Mouse (Mus musculus) limb, embryonic 14.5 days (tissue): ENCODE results near the gene Vhl. TPM values are rescaled to one million over a fixed set of nuclear protein-coding genes. Genes with fewer than 3 reads are reported as not detected.

ENCODE experiments used
- ATAC-seq: fragments of 200-750 bp; cut with Nextera tagmentation; 2 replicates; pipeline ENCODE4 v1.8.0; 2017; ENCODE audit warnings: low read depth, moderate number of reproducible peaks, moderate TSS enrichment; ENCODE audit not compliant: low FRiP score
- DNase-seq: peaks from one replicate; pipeline ENCODE4 v3.0.0-alpha.2; 2015; ENCODE audit warnings: low spot score
- H3K27ac ChIP-seq: fragments of 300-500 bp; sonication (generic); replicated peaks from 2 replicates; pipeline ENCODE4 v1.5.1; 2014; ENCODE audit warnings: low read depth, mild to moderate bottlenecking, low read length, moderate library complexity, mixed read lengths
- H3K27me3 ChIP-seq: fragments of 300-500 bp; sonication (generic); 2 replicates; pipeline ENCODE4 v1.6.1; 2014; ENCODE audit warnings: low read length, mixed read lengths; ENCODE audit not compliant: control insufficient read depth, insufficient read depth
- H3K36me3 ChIP-seq: fragments of 300-500 bp; sonication (generic); 2 replicates; pipeline ENCODE4 v1.6.1; 2014; ENCODE audit warnings: mild to moderate bottlenecking, low read length, moderate library complexity, mixed read lengths; ENCODE audit not compliant: control insufficient read depth, insufficient read depth
- H3K4me1 ChIP-seq: fragments of 300-500 bp; sonication (generic); 2 replicates; pipeline ENCODE4 v1.6.1; 2014; ENCODE audit warnings: antibody characterized with exemption, low read length, mixed read lengths; ENCODE audit not compliant: control insufficient read depth, insufficient read depth
- H3K4me2 ChIP-seq: fragments of 300-500 bp; sonication (generic); replicated peaks from 2 replicates; pipeline ENCODE4 v1.6.1; 2014; ENCODE audit warnings: low read depth, mild to moderate bottlenecking, low read length, moderate library complexity; ENCODE audit not compliant: severe bottlenecking
- H3K4me3 ChIP-seq: fragments of 300-500 bp; sonication (generic); replicated peaks from 2 replicates; pipeline ENCODE4 v1.5.1; 2014; ENCODE audit warnings: low read length
- H3K9ac ChIP-seq: fragments of 300-500 bp; sonication (generic); 2 replicates; pipeline ENCODE4 v1.6.1; 2014; ENCODE audit warnings: mild to moderate bottlenecking, low read depth, low read length, moderate library complexity; ENCODE audit not compliant: severe bottlenecking
- H3K9me3 ChIP-seq: fragments of 300-500 bp; sonication (generic); 2 replicates; pipeline ENCODE4 v1.6.1; 2016; ENCODE audit warnings: low read length; ENCODE audit not compliant: control insufficient read depth
- POLR2A ChIP-seq: fragments of 200-500 bp; IDR thresholded peaks from 2 replicates; pipeline ENCODE4 v1.8.0; 2012; ENCODE audit warnings: inconsistent platforms, mild to moderate bottlenecking, moderate library complexity, borderline replicate concordance; ENCODE audit not compliant: insufficient read depth, insufficient read length; ENCODE audit errors: extremely low read depth
- WGBS: fragments of 180-500 bp; shearing (Covaris S2); extraction: QIAGEN DNeasy Blood & Tissue Kit; methylation state at CpG from one replicate; pipeline ENCODE4 v1.1.7; 2014; 5-methylcytosine and 5-hydroxymethylcytosine counted together
- polyA plus RNA-seq, 2 experiments: library from polyadenylated mRNA; depleted of rRNA in 1 of 2; stranded (reverse) in 1 of 2; unstranded in 1 of 2; fragments of >200 nt; fragmentation: Nextera tagmentation in 1 of 2; extraction: Ambion mirVana in 1 of 2; gene quantifications; 2 replicates each; pipeline versions ENCODE4 v1.2.1 to v1.2.3; 2012 to 2014

Vhl gene
- polyA plus RNA-seq, 2 experiments, result 37.2 to 55.3 TPM

DNA sequence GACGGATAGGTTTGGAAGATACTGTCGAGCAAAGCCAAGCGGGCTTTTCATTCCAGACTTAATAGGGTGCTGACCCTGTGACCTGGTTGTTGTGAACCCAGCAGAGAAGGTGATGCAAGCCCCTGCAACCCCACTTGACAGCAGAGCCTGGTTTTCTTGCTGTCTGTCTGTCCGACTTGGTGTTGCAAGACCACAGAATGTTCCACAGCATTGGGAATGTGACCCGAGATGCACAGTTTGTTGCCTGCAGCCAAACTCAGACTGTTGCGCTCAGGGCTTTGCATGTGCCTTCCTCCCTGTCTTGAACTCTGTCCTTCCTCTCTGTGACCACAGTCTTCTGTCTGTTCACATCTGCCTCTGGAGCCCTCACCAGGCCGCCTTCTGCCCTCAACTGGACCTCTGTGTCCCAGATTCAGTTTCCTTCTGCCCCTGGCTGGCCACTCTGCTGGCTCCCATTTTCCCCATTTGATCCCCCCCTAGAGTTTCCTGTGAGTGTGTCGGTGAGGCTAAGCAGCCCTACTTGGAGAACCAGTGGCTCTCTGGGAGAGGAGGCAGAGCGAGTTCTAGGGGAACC is 56.3 kb downstream of the Vhl start:
- H3K4me1 ChIP-seq, result no peaks in the 10 kb centered on the region
- no peak for TF ChIP-seq POLR2A
- no peaks in the 10 kb centered on the region for H3K27me3 ChIP-seq
- 77% methylated on average over 9 of the region's 9 CpGs for WGBS
- ATAC-seq (no peak), DNase-seq (no peak)
- no peak overlapping the region for H3K27ac ChIP-seq
- no peak overlapping the region for H3K4me2 ChIP-seq
- no peak overlapping the region for H3K4me3 ChIP-seq
- H3K36me3 ChIP-seq, result no peaks in the 10 kb centered on the region
- no peaks in the 10 kb centered on the region for H3K9me3 ChIP-seq
- no peak overlapping the region for H3K9ac ChIP-seq

Other genes with a start within 250 kb of the Vhl start
- gene Tada3, start 246.1 kb upstream of the Vhl start, polyA plus RNA-seq (2012; rRNA removed), result 38.9 and 39.5 TPM in 2 replicates
- 41.2 and 43.9 TPM in 2 replicates for gene Tada3, start 246.1 kb upstream of the Vhl start, polyA plus RNA-seq (2014; fragmentation: Nextera tagmentation; extraction: Ambion mirVana)
- 99.1 and 107 TPM in 2 replicates for gene Arpc4, start 245.8 kb upstream of the Vhl start, polyA plus RNA-seq (2012; rRNA removed)
- gene Arpc4, start 245.8 kb upstream of the Vhl start, polyA plus RNA-seq (2014; fragmentation: Nextera tagmentation; extraction: Ambion mirVana), result 223 and 226 TPM in 2 replicates
- 21.4 and 26.1 TPM in 2 replicates for gene Ttll3, start 234.7 kb upstream of the Vhl start, polyA plus RNA-seq (2012; rRNA removed)
- gene Ttll3, start 234.7 kb upstream of the Vhl start, polyA plus RNA-seq (2014; fragmentation: Nextera tagmentation; extraction: Ambion mirVana), result 2.3 and 4.8 TPM in 2 replicates
- gene Rpusd3, start 204.6 kb upstream of the Vhl start, polyA plus RNA-seq (2012; rRNA removed), result 38.9 and 46.2 TPM in 2 replicates
- 20.9 and 25.1 TPM in 2 replicates for gene Rpusd3, start 204.6 kb upstream of the Vhl start, polyA plus RNA-seq (2014; fragmentation: Nextera tagmentation; extraction: Ambion mirVana)
- 0.11 and 0.37 TPM in 2 replicates for gene Cidec, start 188.2 kb upstream of the Vhl start, polyA plus RNA-seq (2012; rRNA removed)
- gene Cidec, start 188.2 kb upstream of the Vhl start, polyA plus RNA-seq (2014; fragmentation: Nextera tagmentation; extraction: Ambion mirVana), result not detected in 2 replicates
- 61.0 and 74.5 TPM in 2 replicates for gene Jagn1, start 181.4 kb upstream of the Vhl start, polyA plus RNA-seq (2012; rRNA removed)
- gene Jagn1, start 181.4 kb upstream of the Vhl start, polyA plus RNA-seq (2014; fragmentation: Nextera tagmentation; extraction: Ambion mirVana), result 80.5 and 82.8 TPM in 2 replicates
- 6.7 and 9.6 TPM in 2 replicates for gene Il17re, start 165.5 kb upstream of the Vhl start, polyA plus RNA-seq (2012; rRNA removed)
- 7.9 and 9.2 TPM in 2 replicates for gene Il17re, start 165.5 kb upstream of the Vhl start, polyA plus RNA-seq (2014; fragmentation: Nextera tagmentation; extraction: Ambion mirVana)
- gene Il17rc, start 152.5 kb upstream of the Vhl start, polyA plus RNA-seq (2012; rRNA removed), result 21.5 and 25.2 TPM in 2 replicates
- gene Il17rc, start 152.5 kb upstream of the Vhl start, polyA plus RNA-seq (2014; fragmentation: Nextera tagmentation; extraction: Ambion mirVana), result 18.5 and 28.2 TPM in 2 replicates
- gene Creld1, start 140.7 kb upstream of the Vhl start, polyA plus RNA-seq (2012; rRNA removed), result 14.0 and 15.9 TPM in 2 replicates
- 15.9 and 16.1 TPM in 2 replicates for gene Creld1, start 140.7 kb upstream of the Vhl start, polyA plus RNA-seq (2014; fragmentation: Nextera tagmentation; extraction: Ambion mirVana)
- 0.54 and 0.73 TPM in 2 replicates for gene Prrt3, start 122.0 kb upstream of the Vhl start, polyA plus RNA-seq (2012; rRNA removed)
- gene Prrt3, start 122.0 kb upstream of the Vhl start, polyA plus RNA-seq (2014; fragmentation: Nextera tagmentation; extraction: Ambion mirVana), result 0.36 and 0.70 TPM in 2 replicates
- gene Emc3, start 92.3 kb upstream of the Vhl start, polyA plus RNA-seq (2012; rRNA removed), result 58.0 and 61.6 TPM in 2 replicates
- gene Emc3, start 92.3 kb upstream of the Vhl start, polyA plus RNA-seq (2014; fragmentation: Nextera tagmentation; extraction: Ambion mirVana), result 93.8 and 96.3 TPM in 2 replicates
- 12.8 and 15.9 TPM in 2 replicates for gene Fancd2, start 92.3 kb upstream of the Vhl start, polyA plus RNA-seq (2012; rRNA removed)
- 7.5 and 7.8 TPM in 2 replicates for gene Fancd2, start 92.3 kb upstream of the Vhl start, polyA plus RNA-seq (2014; fragmentation: Nextera tagmentation; extraction: Ambion mirVana)
- 0.05 TPM in 1 of 2 replicates, not detected in the other for gene Fancd2os, start 23.2 kb upstream of the Vhl start, polyA plus RNA-seq (2012; rRNA removed)
- gene Fancd2os, start 23.2 kb upstream of the Vhl start, polyA plus RNA-seq (2014; fragmentation: Nextera tagmentation; extraction: Ambion mirVana), result 0.19 and 0.40 TPM in 2 replicates
- 211 and 223 TPM in 2 replicates for gene Brk1, start 19.2 kb upstream of the Vhl start, polyA plus RNA-seq (2012; rRNA removed)
- gene Brk1, start 19.2 kb upstream of the Vhl start, polyA plus RNA-seq (2014; fragmentation: Nextera tagmentation; extraction: Ambion mirVana), result 251 and 259 TPM in 2 replicates
- 9.0 and 9.1 TPM in 2 replicates for gene Irak2, start 14.5 kb downstream of the Vhl start, polyA plus RNA-seq (2012; rRNA removed)
- 2.3 and 3.3 TPM in 2 replicates for gene Irak2, start 14.5 kb downstream of the Vhl start, polyA plus RNA-seq (2014; fragmentation: Nextera tagmentation; extraction: Ambion mirVana)
- gene Tatdn2, start 73.1 kb downstream of the Vhl start, polyA plus RNA-seq (2012; rRNA removed), result 21.9 and 22.0 TPM in 2 replicates
- 1.9 TPM in 2 replicates for gene Tatdn2, start 73.1 kb downstream of the Vhl start, polyA plus RNA-seq (2014; fragmentation: Nextera tagmentation; extraction: Ambion mirVana)
- 0.11 and 0.13 TPM in 2 replicates for gene Ghrl, start 95.9 kb downstream of the Vhl start, polyA plus RNA-seq (2012; rRNA removed)
- not detected in 2 replicates for gene Ghrl, start 95.9 kb downstream of the Vhl start, polyA plus RNA-seq (2014; fragmentation: Nextera tagmentation; extraction: Ambion mirVana)
- gene Sec13, start 116.8 kb downstream of the Vhl start, polyA plus RNA-seq (2012; rRNA removed), result 314 and 328 TPM in 2 replicates
- gene Sec13, start 116.8 kb downstream of the Vhl start, polyA plus RNA-seq (2014; fragmentation: Nextera tagmentation; extraction: Ambion mirVana), result 318 and 326 TPM in 2 replicates